Mouse (Mus musculus): ENCODE measurements around the gene Ankmy2. TPM values are rescaled to one million over a fixed set of nuclear protein-coding genes. Genes with fewer than 3 reads are reported as not detected.
"Not testable (repeated sequence)": the region's sequence is repeated elsewhere in the genome, so short reads cannot be mapped to it uniquely, and the experiment has no call there.

Gene Ankmy2
- polyA plus RNA-seq, 1 experiment from 2014 or later, result 20.1 TPM

DNA sequence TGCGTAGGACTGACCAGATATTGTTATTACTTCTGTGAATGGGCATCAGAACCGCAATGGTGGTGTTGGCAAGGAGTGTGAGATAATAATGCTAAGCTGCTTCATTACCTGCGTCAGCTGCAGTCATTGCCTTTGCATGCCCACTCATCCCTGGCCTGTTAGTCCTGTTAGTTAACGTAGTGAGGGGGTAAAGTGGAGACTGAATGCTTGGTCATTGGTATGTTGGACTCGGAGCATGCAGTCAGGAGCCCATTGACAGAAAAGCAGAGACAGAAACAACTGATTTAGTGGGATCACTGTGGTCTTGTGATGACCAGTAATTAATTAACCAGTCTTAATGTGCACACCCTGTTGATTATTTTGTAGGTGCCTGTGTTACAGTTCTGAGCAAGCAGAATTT lies 20.3 kb downstream of the Ankmy2 start:
- no peaks in the 10 kb centered on the region for H3K9me3 ChIP-seq (replicated peaks)
- DNase-seq (ENCODE audit: low spot score), result no peak
- 94% methylated on average over 5 of the region's 5 CpGs for WGBS
- H3K36me3 ChIP-seq, result peaks cover 65% of the 10 kb centered on the region
- H3K27me3 ChIP-seq (ENCODE audit: low read depth, poor library complexity, severe bottlenecking), result no peaks in the 10 kb centered on the region
- H3K4me1 ChIP-seq, result no peaks in the 10 kb centered on the region
- no peak overlapping the region for H3K4me3 ChIP-seq
- no peak overlapping the region for H3K27ac ChIP-seq

DNA sequence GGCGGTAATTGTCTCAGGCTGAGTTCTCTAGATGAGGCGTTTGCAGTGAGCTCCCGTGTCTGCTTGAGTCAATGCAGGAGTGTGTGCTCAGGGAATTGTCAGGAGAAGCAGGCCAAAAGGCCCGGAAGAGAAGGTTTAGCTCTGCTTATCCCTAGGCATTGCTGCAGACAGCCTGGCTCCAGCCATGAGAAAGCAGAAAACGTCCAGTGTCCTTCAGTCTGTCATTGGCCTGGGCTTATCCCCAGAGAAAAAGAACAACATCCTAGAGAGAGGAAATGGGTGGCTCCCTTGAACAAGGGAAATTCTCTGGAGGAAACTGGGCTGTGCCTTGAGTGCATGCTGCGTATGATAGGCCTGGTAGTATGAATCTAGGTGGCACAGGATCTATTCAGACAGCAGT lies 25.7 kb downstream of the Ankmy2 start:
- no peak overlapping the region for H3K4me3 ChIP-seq
- WGBS, result 88% methylated on average over 6 of the region's 6 CpGs
- H3K9me3 ChIP-seq (replicated peaks), result no peaks in the 10 kb centered on the region
- peaks cover 55% of the 10 kb centered on the region for H3K36me3 ChIP-seq
- no peaks in the 10 kb centered on the region for H3K27me3 ChIP-seq (ENCODE audit: low read depth, poor library complexity, severe bottlenecking)
- no peak for DNase-seq (ENCODE audit: low spot score)
- no peaks in the 10 kb centered on the region for H3K4me1 ChIP-seq
- H3K27ac ChIP-seq, result no peak overlapping the region

DNA sequence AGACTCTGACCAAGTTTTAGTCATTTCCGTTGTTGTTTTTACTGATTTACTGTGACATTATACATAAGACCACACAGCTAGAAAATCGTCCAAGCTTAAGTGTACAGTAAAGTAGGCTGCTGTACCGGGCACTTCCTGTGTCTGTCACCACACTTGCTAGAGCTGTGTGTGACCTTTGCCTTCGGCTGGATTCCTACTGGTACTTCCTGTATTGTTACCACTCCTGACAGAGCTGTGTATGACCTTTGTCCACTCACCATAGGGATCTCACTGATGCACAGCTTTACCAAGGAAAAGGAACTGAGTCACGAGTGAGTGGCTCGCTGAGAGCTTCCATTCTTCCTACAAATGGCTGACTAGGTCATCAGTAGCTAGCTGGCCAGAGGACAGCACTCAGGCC lies 30.2 kb downstream of the Ankmy2 start:
- WGBS, result 82% methylated on average over 6 of the region's 6 CpGs
- no peaks in the 10 kb centered on the region for H3K27me3 ChIP-seq (ENCODE audit: low read depth, poor library complexity, severe bottlenecking)
- peaks cover 79% of the 10 kb centered on the region for H3K36me3 ChIP-seq

DNA sequence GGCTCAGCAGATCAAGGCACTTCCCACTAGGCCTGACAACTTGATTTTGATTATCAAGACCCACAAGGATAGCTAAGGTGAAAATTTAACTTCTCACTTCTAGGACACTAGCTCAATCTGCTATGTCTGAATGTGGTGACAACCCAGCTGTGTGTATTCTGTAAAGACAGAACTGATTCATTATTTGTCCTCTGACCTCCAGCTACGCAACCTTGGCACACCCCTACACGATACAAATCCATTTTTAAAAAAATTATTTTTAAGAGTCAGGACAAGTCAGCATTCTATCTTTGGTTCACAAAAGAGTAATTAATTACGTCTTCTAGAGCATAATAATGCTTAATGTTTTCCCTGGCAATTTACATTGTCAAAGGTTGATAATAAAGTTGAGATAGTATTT lies 32.7 kb downstream of the Ankmy2 start:
- DNase-seq (ENCODE audit: low spot score), result no peak

More for the DNA sequence above, 30.2 kb downstream of the Ankmy2 start:
- Histone ChIP-seq H3K4me1 (no peaks in the 10 kb centered on the region), H3K9me3 (replicated peaks) (no peaks in the 10 kb centered on the region), H3K27ac (no peak overlapping the region), H3K4me3 (no peak overlapping the region)
- DNase-seq (ENCODE audit: low spot score), result no peak

DNA sequence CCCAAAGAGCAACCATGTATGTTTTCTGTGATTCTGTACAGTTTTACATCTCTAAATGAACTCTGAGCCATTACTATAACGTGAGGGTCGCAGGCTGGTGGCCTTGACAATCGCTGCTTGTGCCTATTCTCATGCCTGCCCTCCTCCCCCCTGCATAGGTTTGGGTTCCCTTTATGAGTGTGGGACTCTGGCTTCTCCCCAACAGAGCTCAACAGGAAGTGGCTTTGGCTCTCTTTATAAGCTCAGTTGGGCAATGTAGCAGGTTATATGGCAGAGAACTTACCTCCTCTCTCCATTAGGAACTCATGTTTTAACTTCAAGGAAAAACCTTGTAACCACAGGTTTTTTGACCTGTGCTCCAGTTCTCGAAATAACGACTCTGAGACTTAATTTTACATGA lies 33.4 kb downstream of the Ankmy2 start:
- H3K4me3 ChIP-seq, result no peak overlapping the region
- H3K27me3 ChIP-seq (ENCODE audit: low read depth, poor library complexity, severe bottlenecking), result no peaks in the 10 kb centered on the region
- no peaks in the 10 kb centered on the region for H3K9me3 ChIP-seq (replicated peaks)
- no peaks in the 10 kb centered on the region for H3K4me1 ChIP-seq
- no peak for DNase-seq (ENCODE audit: low spot score)
- no peak overlapping the region for H3K27ac ChIP-seq
- WGBS, result 94% methylated on average over 5 of the region's 5 CpGs
- peaks cover 83% of the 10 kb centered on the region for H3K36me3 ChIP-seq

More for the DNA sequence above, 32.7 kb downstream of the Ankmy2 start:
- Histone ChIP-seq H3K27me3 (ENCODE audit: low read depth, poor library complexity, severe bottlenecking) (no peaks in the 10 kb centered on the region), H3K36me3 (peaks cover 76% of the 10 kb centered on the region), H3K4me3 (no peak overlapping the region), H3K4me1 (no peaks in the 10 kb centered on the region), H3K9me3 (replicated peaks) (no peaks in the 10 kb centered on the region), H3K27ac (no peak overlapping the region)
- WGBS, result 97% methylated on average over 3 of the region's 3 CpGs

- no peak for DNase-seq (ENCODE audit: low spot score)
- WGBS, result 93% methylated on average over 7 of the region's 7 CpGs
- H3K4me3 ChIP-seq, result no peak overlapping the region
- H3K27ac ChIP-seq, result no peak overlapping the region
- H3K9me3 ChIP-seq (replicated peaks), result peaks cover 3% of the 10 kb centered on the region
- H3K27me3 ChIP-seq (ENCODE audit: low read depth, poor library complexity, severe bottlenecking), result no peaks in the 10 kb centered on the region
- peaks cover 82% of the 10 kb centered on the region for H3K36me3 ChIP-seq
- no peaks in the 10 kb centered on the region for H3K4me1 ChIP-seq
Observed at GRCm38 (mm10) chr12:36194976-36195375, 38.1 kb downstream of the Ankmy2 start.

DNA sequence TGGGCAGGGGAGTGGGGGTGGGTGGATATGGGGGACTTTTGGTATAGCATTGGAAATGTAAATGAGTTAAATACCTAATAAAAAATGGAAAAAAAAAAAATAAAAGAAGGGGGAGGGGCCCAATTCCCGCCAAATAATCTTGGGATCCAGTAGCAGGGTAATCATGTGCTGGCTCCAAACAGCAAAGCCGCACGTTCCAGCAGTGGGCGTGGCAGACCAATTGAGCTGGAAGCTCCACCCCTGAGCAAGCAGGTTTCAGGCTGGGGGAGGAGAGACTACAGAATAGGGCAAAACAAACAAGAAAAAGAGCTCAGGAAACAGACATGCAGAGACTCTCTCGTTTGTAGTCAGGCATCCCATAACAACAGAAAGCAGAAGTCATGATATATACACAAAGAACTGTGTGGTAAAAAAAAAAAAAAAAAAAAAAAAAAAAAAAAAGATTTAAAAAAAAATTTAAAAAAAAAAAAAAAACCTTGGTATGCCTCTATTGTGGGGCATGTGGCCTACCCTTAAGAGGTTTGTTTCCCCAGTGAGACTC lies 48.7 kb downstream of the Ankmy2 start:
- H3K4me3 ChIP-seq; H3K9me3 ChIP-seq (replicated peaks); H3K27me3 ChIP-seq (ENCODE audit: low read depth, poor library complexity, severe bottlenecking); H3K36me3 ChIP-seq; H3K4me1 ChIP-seq; DNase-seq (ENCODE audit: low spot score); H3K27ac ChIP-seq: not testable (repeated sequence)
- 48% methylated on average over 5 of the region's 5 CpGs for WGBS

DNA sequence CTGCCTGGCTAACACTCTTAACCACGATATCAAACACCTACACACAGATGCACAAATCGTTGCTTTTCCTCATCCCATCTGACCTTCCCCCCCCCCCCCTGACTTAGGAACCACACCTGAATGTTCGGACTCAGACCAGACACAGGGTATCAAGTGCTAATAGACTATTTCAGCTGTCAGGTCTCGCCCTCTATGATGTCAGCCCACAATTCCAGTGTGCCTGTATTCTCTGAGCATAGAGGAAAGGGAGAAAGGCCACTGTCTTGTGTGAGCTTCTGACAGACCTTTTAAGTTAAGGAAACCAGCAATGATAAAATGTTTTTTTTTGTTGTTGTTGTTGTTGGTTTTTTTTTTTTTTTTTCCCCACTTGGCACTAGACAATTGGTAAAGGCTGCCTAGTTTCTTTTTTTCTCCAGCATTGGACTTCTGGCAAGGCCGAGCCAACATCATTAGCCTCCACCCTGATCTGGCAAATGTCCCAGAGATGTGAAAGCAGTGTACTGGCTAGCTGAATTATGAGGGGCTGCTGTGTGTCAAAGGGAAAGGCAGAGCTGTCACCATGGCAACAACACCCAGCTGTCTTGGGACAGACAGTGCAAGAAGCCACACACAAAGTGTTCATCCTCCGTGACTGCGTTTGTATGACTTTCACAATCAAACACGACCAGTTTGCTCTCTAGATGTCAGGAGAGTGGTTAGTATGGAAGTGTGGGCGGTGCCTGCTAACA lies 50.3 kb downstream of the Ankmy2 start:
- Histone ChIP-seq H3K9me3 (replicated peaks) (no peaks in the 10 kb centered on the region), H3K27me3 (ENCODE audit: low read depth, poor library complexity, severe bottlenecking) (no peaks in the 10 kb centered on the region), H3K4me1 (peaks cover 6% of the 10 kb centered on the region), H3K4me3 (no peak overlapping the region), H3K27ac (no peak overlapping the region), H3K36me3 (no peaks in the 10 kb centered on the region)
- DNase-seq (ENCODE audit: low spot score), result peak; percentile 36
- WGBS, result 74% methylated on average over 9 of the region's 9 CpGs

DNA sequence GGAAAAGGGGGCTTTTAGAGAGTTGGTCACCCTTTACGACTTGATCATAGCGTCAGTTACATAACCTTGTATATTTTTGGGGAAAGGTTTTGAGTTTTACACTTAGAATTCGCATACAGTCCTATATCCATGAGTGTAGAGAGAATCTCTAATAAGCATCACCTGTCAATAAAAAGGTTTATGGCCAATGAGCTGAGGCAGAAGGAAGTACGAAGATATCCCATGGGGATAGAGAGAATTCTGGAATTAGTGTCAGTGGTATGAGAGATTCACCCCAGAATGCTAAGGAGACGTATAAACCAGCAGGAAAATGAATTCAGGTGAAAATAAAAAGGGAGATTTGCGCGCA lies 50.9 kb downstream of the Ankmy2 start:
- no peak overlapping the region for H3K27ac ChIP-seq
- no peak overlapping the region for H3K4me3 ChIP-seq
- H3K27me3 ChIP-seq (ENCODE audit: low read depth, poor library complexity, severe bottlenecking), result no peaks in the 10 kb centered on the region
- no peaks in the 10 kb centered on the region for H3K9me3 ChIP-seq (replicated peaks)
- WGBS, result 89% methylated on average over 7 of the region's 7 CpGs
- H3K4me1 ChIP-seq, result peaks cover 6% of the 10 kb centered on the region
- H3K36me3 ChIP-seq, result no peaks in the 10 kb centered on the region
- no peak for DNase-seq (ENCODE audit: low spot score)

- WGBS, result 74% methylated on average over 19 of the region's 19 CpGs
- H3K36me3 ChIP-seq, result no peaks in the 10 kb centered on the region
- H3K4me3 ChIP-seq, result no peak overlapping the region
- no peak for DNase-seq (ENCODE audit: low spot score)
- no peaks in the 10 kb centered on the region for H3K9me3 ChIP-seq (replicated peaks)
- H3K27me3 ChIP-seq (ENCODE audit: low read depth, poor library complexity, severe bottlenecking), result no peaks in the 10 kb centered on the region
- H3K4me1 ChIP-seq, result peaks cover 6% of the 10 kb centered on the region
- H3K27ac ChIP-seq, result no peak overlapping the region
Observed at GRCm38 (mm10) chr12:36208456-36208855, 51.5 kb downstream of the Ankmy2 start.

- no peak for DNase-seq (ENCODE audit: low spot score)
- H3K27ac ChIP-seq, result no peak overlapping the region
Observed at GRCm38 (mm10) chr12:36210096-36210495, 53.2 kb downstream of the Ankmy2 start.

DNA sequence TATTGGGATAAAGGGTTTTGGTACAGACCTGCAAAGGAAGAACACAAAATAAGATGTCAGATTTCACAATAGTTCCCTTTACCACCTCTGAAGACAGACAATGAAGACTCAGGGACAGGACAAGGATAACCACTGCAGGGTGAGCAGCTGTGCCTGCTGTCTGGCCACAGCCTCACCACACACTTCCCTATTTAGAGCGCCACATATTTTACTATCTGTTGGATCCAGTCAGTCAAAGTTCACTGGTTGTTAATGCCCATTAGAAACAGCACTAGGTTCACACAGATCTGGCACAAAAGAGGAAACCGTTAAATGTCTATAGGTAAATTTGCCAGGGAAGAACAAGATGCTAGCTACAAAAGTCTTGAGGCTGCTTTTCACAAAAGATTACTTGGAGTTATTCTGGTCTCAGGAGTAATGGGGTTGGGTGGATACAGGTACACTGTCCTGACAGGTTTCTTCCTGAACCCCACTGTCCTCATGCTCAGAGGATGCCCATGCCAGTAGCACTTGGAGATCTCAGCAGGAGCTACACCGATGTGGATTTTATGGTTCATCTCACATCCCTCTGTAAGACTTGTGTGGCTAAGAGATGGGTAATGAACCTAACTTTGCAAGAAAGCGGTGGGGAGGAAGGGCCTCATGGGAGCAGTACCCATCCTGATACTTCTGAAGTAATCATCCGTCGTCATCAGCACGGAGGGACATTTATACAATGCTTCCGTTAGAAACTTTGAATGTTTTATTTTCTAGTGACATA lies 57.7 kb downstream of the Ankmy2 start:
- peaks cover 14% of the 10 kb centered on the region for H3K4me1 ChIP-seq
- 49% methylated on average over 8 of the region's 8 CpGs for WGBS
- no peak overlapping the region for H3K4me3 ChIP-seq
- no peaks in the 10 kb centered on the region for H3K27me3 ChIP-seq (ENCODE audit: low read depth, poor library complexity, severe bottlenecking)
- H3K36me3 ChIP-seq, result no peaks in the 10 kb centered on the region
- no peak for DNase-seq (ENCODE audit: low spot score)
- H3K9me3 ChIP-seq (replicated peaks), result no peaks in the 10 kb centered on the region
- no peak overlapping the region for H3K27ac ChIP-seq

More at GRCm38 (mm10) chr12:36210096-36210495, 53.2 kb downstream of the Ankmy2 start:
- Histone ChIP-seq H3K36me3 (no peaks in the 10 kb centered on the region), H3K27me3 (ENCODE audit: low read depth, poor library complexity, severe bottlenecking) (no peaks in the 10 kb centered on the region), H3K4me1 (peaks cover 6% of the 10 kb centered on the region), H3K4me3 (no peak overlapping the region), H3K9me3 (replicated peaks) (no peaks in the 10 kb centered on the region)
- WGBS, result 82% methylated on average over 4 of the region's 4 CpGs

- Histone ChIP-seq H3K4me3 (no peak overlapping the region), H3K27me3 (ENCODE audit: low read depth, poor library complexity, severe bottlenecking) (no peaks in the 10 kb centered on the region), H3K9me3 (replicated peaks) (no peaks in the 10 kb centered on the region), H3K27ac (no peak overlapping the region), H3K4me1 (peaks cover 14% of the 10 kb centered on the region), H3K36me3 (no peaks in the 10 kb centered on the region)
- WGBS, result 0% methylated on average over 1 of the region's 1 CpGs
- peak; percentile 54 for DNase-seq (ENCODE audit: low spot score)
Observed at GRCm38 (mm10) chr12:36215149-36215480, 58.2 kb downstream of the Ankmy2 start.

Measured in limb, embryonic 10.5 days (tissue).